Mouse (Mus musculus): Measurements from ENCODE around the gene Mcf2. TPM values are rescaled to one million over a fixed set of nuclear protein-coding genes. Genes with fewer than 3 reads are reported as not detected.

Mcf2 gene
- polyA plus RNA-seq, 1 experiment from 2014 or later, result not detected

Other genes starting within 250 kb of the Mcf2 start
- gene F9, start 179.6 kb downstream of the Mcf2 start, polyA plus RNA-seq (2014; fragmentation: Nextera tagmentation; extraction: Ambion mirVana), result not detected in 2 replicates